Mouse (Mus musculus) kidney, embryonic 15.5 days (tissue): Measurements from ENCODE around the gene P2ry2. TPM values are rescaled to one million over a fixed set of nuclear protein-coding genes. Genes with fewer than 3 reads are reported as not detected.

Experiments
- ATAC-seq: fragments of 200-750 bp; cut with Nextera tagmentation; replicated peaks from 2 replicates; pipeline ENCODE4 v1.8.0; 2017; ENCODE audit warnings: moderate TSS enrichment; ENCODE audit not compliant: low FRiP score
- H3K27ac ChIP-seq: fragments of 300-500 bp; sonication (generic); 2 replicates; pipeline ENCODE4 v1.5.1; 2015; ENCODE audit warnings: mild to moderate bottlenecking, inconsistent platforms
- H3K27me3 ChIP-seq: fragments of 300-500 bp; sonication (generic); 2 replicates; pipeline ENCODE4 v1.6.1; 2015; ENCODE audit warnings: inconsistent platforms
- H3K36me3 ChIP-seq: fragments of 300-500 bp; sonication (generic); 2 replicates; pipeline ENCODE4 v1.6.1; 2015; ENCODE audit warnings: inconsistent platforms
- H3K4me1 ChIP-seq: fragments of 300-500 bp; sonication (generic); 2 replicates; pipeline ENCODE4 v1.6.1; 2015; ENCODE audit warnings: inconsistent platforms
- H3K4me2 ChIP-seq: fragments of 300-500 bp; sonication (generic); 2 replicates; pipeline ENCODE4 v1.6.1; 2015; ENCODE audit warnings: moderate library complexity, mild to moderate bottlenecking, inconsistent platforms
- H3K4me3 ChIP-seq: fragments of 300-500 bp; sonication (generic); replicated peaks from 2 replicates; pipeline ENCODE4 v1.5.1; 2015; ENCODE audit warnings: mild to moderate bottlenecking, inconsistent platforms
- H3K9ac ChIP-seq: fragments of 300-500 bp; sonication (generic); 2 replicates; pipeline ENCODE4 v1.6.1; 2015; ENCODE audit warnings: mild to moderate bottlenecking, inconsistent platforms
- H3K9me3 ChIP-seq: fragments of 300-500 bp; sonication (generic); replicated peaks from 2 replicates; pipeline ENCODE4 v1.6.1; 2016; ENCODE audit warnings: inconsistent platforms
- WGBS: fragments of 180-500 bp; shearing (Covaris S2); methylation state at CpG from one replicate; pipeline ENCODE4 v1.1.7; 2015; ENCODE audit warnings: mixed read lengths; 5-methylcytosine and 5-hydroxymethylcytosine counted together
- polyA plus RNA-seq: library from polyadenylated mRNA; unstranded; fragments of >200 nt; fragmentation: Nextera tagmentation; extraction: Ambion mirVana; gene quantifications from 2 replicates; pipeline ENCODE4 v1.2.1, GENCODE M21; 2015

P2ry2 gene
- polyA plus RNA-seq, 1 experiment from 2014 or later, result 1.5 TPM

- no peaks in the 10 kb centered on the region for H3K9me3 ChIP-seq
- no peak overlapping the region for H3K4me3 ChIP-seq
- no peak overlapping the region for H3K9ac ChIP-seq
- H3K27ac ChIP-seq, result no peak overlapping the region
- H3K4me2 ChIP-seq, result no peak overlapping the region
- H3K36me3 ChIP-seq, result no peaks in the 10 kb centered on the region
- H3K4me1 ChIP-seq, result peaks cover 10% of the 10 kb centered on the region
- no peak for ATAC-seq
- 85% methylated on average over 7 of the region's 7 CpGs for WGBS
- H3K27me3 ChIP-seq, result peaks cover 25% of the 10 kb centered on the region
Measured at GRCm38 (mm10) chr7:101017021-101017461, 4.4 kb upstream of the P2ry2 start.

- Histone ChIP-seq H3K27ac (no peak overlapping the region), H3K27me3 (peaks cover 40% of the 10 kb centered on the region), H3K9me3 (no peaks in the 10 kb centered on the region), H3K4me2 (no peak overlapping the region), H3K4me1 (peaks cover 21% of the 10 kb centered on the region), H3K9ac (no peak overlapping the region), H3K36me3 (no peaks in the 10 kb centered on the region), H3K4me3 (no peak overlapping the region)
- ATAC-seq, result no peak
- WGBS, result 63% methylated on average over 1 of the region's 1 CpGs
Measured at GRCm38 (mm10) chr7:101014985-101015384, 2.3 kb upstream of the P2ry2 start.

- Histone ChIP-seq H3K27ac (no peak overlapping the region), H3K4me2 (no peak overlapping the region), H3K9ac (no peak overlapping the region), H3K4me1 (peaks cover 21% of the 10 kb centered on the region), H3K4me3 (no peak overlapping the region), H3K9me3 (no peaks in the 10 kb centered on the region), H3K36me3 (no peaks in the 10 kb centered on the region), H3K27me3 (peaks cover 43% of the 10 kb centered on the region)
- WGBS, result 36% methylated on average over 9 of the region's 9 CpGs
- no peak for ATAC-seq
Measured at GRCm38 (mm10) chr7:101014041-101014440, 1.4 kb upstream of the P2ry2 start.

DNA sequence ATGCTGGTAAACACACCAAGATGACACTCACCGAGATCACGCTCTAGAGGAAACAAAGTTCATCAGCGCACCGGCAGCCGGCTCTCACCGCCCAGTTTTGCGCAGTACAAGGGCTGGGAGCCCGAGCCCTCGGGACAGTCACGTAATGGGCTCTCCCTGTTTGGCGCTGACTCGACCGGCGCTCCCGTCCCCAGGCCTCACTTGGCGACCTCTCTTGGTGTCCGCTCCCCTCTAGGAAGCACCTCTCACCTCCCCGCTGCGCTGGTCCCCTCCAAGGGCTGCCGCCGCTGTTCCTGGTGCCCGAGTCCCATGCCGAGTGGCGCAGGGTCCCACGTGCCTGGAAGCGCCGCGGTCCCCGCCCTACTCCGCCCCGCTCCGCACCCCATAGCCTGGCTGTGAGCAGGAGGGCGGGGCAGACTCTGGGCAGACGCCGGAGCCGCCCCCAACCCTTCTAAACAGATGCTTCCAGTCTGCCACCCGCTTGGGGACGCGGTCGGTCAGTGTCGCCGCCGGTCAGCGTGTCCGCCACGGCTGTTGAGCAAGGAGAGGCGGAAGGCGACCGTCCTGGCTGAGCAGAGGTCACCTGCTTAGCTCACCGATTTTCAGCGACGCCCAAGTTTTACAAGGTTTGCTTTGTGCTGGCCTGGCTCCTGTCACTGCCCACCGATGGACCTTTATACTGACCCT, 842 bp downstream of the P2ry2 start:
- under 1% methylated on average over 53 of the region's 53 CpGs for WGBS
- peaks cover 43% of the 10 kb centered on the region for H3K27me3 ChIP-seq
- H3K27ac ChIP-seq, result no peak overlapping the region
- H3K4me3 ChIP-seq, result peak overlapping the region; percentile 52
- H3K9me3 ChIP-seq, result no peaks in the 10 kb centered on the region
- peak overlapping the region; percentile 40 for H3K9ac ChIP-seq
- peak; percentile 95 for ATAC-seq
- H3K36me3 ChIP-seq, result no peaks in the 10 kb centered on the region
- peaks cover 21% of the 10 kb centered on the region for H3K4me1 ChIP-seq
- H3K4me2 ChIP-seq, result peak overlapping the region; percentile 92

GRCm38 (mm10) chr7:101010741-101011140, 1.9 kb downstream of the P2ry2 start:
- no peaks in the 10 kb centered on the region for H3K36me3 ChIP-seq
- H3K27ac ChIP-seq, result no peak overlapping the region
- no peak overlapping the region for H3K4me3 ChIP-seq
- H3K9me3 ChIP-seq, result no peaks in the 10 kb centered on the region
- no peak for ATAC-seq
- H3K9ac ChIP-seq, result no peak overlapping the region
- 64% methylated on average over 3 of the region's 3 CpGs for WGBS
- peaks cover 47% of the 10 kb centered on the region for H3K27me3 ChIP-seq
- peaks cover 21% of the 10 kb centered on the region for H3K4me1 ChIP-seq
- peak overlapping the region; percentile 92 for H3K4me2 ChIP-seq

DNA sequence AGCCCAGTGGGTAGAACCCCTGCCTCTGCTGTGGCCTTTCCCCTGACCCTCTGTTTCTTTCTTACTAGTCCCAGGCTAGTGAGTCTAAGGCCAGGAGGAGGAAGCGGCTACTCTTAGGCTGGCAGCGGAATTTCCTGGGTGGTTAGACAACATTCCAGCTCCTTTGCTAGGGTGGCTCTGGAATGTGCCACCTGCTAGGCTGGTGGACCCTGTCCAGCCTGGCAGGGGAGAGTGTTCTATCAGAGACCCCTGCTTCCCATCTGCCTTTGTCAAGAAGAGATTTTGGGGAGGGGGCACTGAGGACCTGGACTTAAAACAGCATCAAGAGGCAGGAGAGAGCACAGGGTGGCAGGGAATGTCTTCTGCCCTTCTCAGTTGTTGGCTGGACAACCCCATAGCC, 6.5 kb downstream of the P2ry2 start:
- 71% methylated on average over 2 of the region's 2 CpGs for WGBS
- Histone ChIP-seq H3K27ac (no peak overlapping the region), H3K9ac (no peak overlapping the region), H3K4me3 (no peak overlapping the region), H3K4me1 (peaks cover 11% of the 10 kb centered on the region), H3K27me3 (peaks cover 19% of the 10 kb centered on the region), H3K4me2 (no peak overlapping the region), H3K9me3 (no peaks in the 10 kb centered on the region), H3K36me3 (no peaks in the 10 kb centered on the region)
- no peak for ATAC-seq

DNA sequence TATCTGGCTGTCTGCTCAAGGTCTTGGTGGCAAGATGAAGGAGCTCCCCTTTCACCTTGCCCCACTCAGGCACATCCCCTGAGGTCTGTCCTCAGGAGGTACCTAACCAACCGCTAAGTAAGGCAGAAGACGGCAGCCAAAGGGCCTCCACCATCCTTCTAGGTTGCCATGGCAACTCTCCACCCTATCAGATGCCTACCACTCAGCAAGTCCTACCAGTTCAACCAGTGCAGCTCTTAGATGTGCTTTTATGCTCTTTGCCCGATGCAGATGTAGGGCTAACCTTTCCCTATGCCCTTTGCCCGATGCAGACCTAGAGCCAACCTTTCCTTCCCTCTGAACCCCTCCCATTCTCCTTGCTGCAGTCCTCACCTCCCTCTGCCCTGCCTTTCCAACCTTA, 7.5 kb downstream of the P2ry2 start:
- Histone ChIP-seq H3K4me3 (no peak overlapping the region), H3K27ac (no peak overlapping the region), H3K9ac (no peak overlapping the region), H3K4me1 (peaks cover 9% of the 10 kb centered on the region), H3K36me3 (no peaks in the 10 kb centered on the region), H3K9me3 (no peaks in the 10 kb centered on the region), H3K27me3 (peaks cover 8% of the 10 kb centered on the region; the same call in 1 of the 2 replicates), H3K4me2 (no peak overlapping the region)
- ATAC-seq, result peak; percentile 40; the same call in 1 of the 2 replicates
- 60% methylated on average over 4 of the region's 4 CpGs for WGBS

GRCm38 (mm10) chr7:101003442-101004326, 9.0 kb downstream of the P2ry2 start:
- Histone ChIP-seq H3K4me3 (no peak overlapping the region), H3K9me3 (no peaks in the 10 kb centered on the region), H3K4me2 (no peak overlapping the region), H3K27me3 (0 out of 2 replicates have a peak, but pooled peaks cover 4% of the 10 kb centered on the region), H3K4me1 (peaks cover 9% of the 10 kb centered on the region), H3K27ac (no peak overlapping the region), H3K9ac (no peak overlapping the region), H3K36me3 (no peaks in the 10 kb centered on the region)
- ATAC-seq, result no peak
- WGBS, result 71% methylated on average over 11 of the region's 11 CpGs

DNA sequence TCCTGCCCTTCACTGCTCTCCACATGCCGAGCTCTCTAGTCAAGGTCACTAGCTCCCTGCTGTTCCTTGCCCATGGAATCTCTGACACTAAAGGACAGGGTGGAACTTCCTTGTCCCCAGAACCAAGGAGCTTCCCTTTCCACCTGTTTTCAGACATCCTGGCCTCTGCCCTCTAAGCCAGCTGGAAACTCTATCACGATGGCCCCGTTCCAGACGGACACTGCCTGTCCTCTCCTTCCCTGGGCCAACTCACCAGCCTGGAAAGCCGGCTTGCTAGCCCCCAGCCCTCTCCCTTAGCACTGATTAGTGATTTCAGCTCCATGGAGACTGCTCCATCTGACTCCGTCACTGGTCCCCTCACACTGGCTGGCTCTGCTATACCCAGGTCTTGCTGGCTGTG, 10.4 kb downstream of the P2ry2 start:
- WGBS, result 72% methylated on average over 6 of the region's 6 CpGs
- Histone ChIP-seq H3K27ac (no peak overlapping the region), H3K9ac (no peak overlapping the region), H3K4me3 (no peak overlapping the region), H3K27me3 (0 out of 2 replicates have a peak, but pooled peaks cover 4% of the 10 kb centered on the region), H3K36me3 (no peaks in the 10 kb centered on the region), H3K9me3 (no peaks in the 10 kb centered on the region), H3K4me2 (no peak overlapping the region), H3K4me1 (peaks cover 11% of the 10 kb centered on the region)
- ATAC-seq, result no peak

DNA sequence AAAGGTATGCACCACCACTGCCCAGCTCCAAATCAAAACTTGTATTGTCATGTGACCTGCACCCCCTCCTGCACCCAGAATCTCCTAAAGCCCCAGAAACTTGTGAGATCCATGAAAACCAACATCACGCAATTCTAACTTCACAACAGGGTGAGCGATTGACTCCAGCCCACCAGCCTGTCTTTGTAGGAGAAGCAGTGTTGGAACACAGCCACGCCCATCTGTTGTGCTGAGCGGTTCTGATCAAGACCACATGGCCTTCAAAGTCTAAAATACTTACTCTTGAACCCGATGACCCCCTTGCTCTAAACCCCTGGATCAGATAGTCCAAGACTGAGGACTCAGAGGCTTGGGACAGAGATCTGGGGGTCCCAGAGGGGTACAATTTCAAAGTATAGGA, 13.0 kb downstream of the P2ry2 start:
- Histone ChIP-seq H3K4me3 (no peak overlapping the region), H3K4me1 (peaks cover 14% of the 10 kb centered on the region), H3K27me3 (no peaks in the 10 kb centered on the region), H3K36me3 (no peaks in the 10 kb centered on the region), H3K9ac (no peak overlapping the region), H3K27ac (no peak overlapping the region), H3K4me2 (no peak overlapping the region), H3K9me3 (no peaks in the 10 kb centered on the region)
- no peak for ATAC-seq
- WGBS, result 83% methylated on average over 5 of the region's 5 CpGs

GRCm38 (mm10) chr7:100998578-100998960, 14.1 kb downstream of the P2ry2 start:
- H3K4me2 ChIP-seq, result no peak overlapping the region
- H3K4me1 ChIP-seq, result peaks cover 11% of the 10 kb centered on the region
- no peak overlapping the region for H3K27ac ChIP-seq
- no peaks in the 10 kb centered on the region for H3K9me3 ChIP-seq
- no peaks in the 10 kb centered on the region for H3K36me3 ChIP-seq
- no peak for ATAC-seq
- no peak overlapping the region for H3K4me3 ChIP-seq
- no peak overlapping the region for H3K9ac ChIP-seq
- 87% methylated on average over 24 of the region's 24 CpGs for WGBS
- H3K27me3 ChIP-seq, result no peaks in the 10 kb centered on the region

GRCm38 (mm10) chr7:100997951-100998577, 14.6 kb downstream of the P2ry2 start:
- 89% methylated on average over 31 of the region's 31 CpGs for WGBS
- Histone ChIP-seq H3K36me3 (no peaks in the 10 kb centered on the region), H3K4me3 (no peak overlapping the region), H3K4me2 (no peak overlapping the region), H3K27me3 (no peaks in the 10 kb centered on the region), H3K27ac (no peak overlapping the region), H3K9me3 (no peaks in the 10 kb centered on the region), H3K9ac (no peak overlapping the region), H3K4me1 (peaks cover 6% of the 10 kb centered on the region)
- no peak for ATAC-seq
